Mouse (Mus musculus): ENCODE data around the gene Actn2. TPM values are rescaled to one million over a fixed set of nuclear protein-coding genes. Genes with fewer than 3 reads are reported as not detected.

The Actn2 gene
- polyA plus RNA-seq, 1 experiment from 2014 or later, result 1.6 TPM

DNA sequence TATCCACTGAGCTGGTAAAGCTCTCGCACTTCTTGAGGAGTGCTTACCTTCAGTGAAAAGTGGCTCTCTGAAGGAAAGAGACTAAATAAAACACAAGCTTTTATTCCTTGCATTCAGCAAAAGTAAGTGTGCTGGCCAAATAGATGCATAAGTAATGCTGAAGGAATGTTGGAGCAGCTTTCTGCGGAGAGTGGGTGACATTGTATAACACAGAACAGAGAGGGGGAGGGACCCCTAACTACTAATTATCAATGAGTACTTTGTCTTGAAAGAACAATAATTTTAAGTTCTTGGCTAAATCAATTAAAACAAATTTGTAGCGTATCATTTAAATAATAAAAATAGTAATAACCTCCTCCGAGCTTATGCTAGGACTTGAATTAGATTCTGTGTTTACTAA, 29.2 kb downstream of the Actn2 start:
- no peak overlapping the region for H3K4me2 ChIP-seq
- no peaks in the 10 kb centered on the region for H3K9me3 ChIP-seq
- no peaks in the 10 kb centered on the region for H3K27me3 ChIP-seq
- H3K9ac ChIP-seq, result no peak overlapping the region
- WGBS, result 63% methylated on average over 4 of the region's 4 CpGs
- H3K4me1 ChIP-seq, result 0 out of 2 replicates have a peak, but pooled peaks cover 3% of the 10 kb centered on the region
- H3K4me3 ChIP-seq (replicated peaks), result no peak overlapping the region
- no peaks in the 10 kb centered on the region for H3K36me3 ChIP-seq (replicated peaks)
- ATAC-seq (ENCODE audit: low FRiP score), result no peak
- no peak overlapping the region for H3K27ac ChIP-seq

DNA sequence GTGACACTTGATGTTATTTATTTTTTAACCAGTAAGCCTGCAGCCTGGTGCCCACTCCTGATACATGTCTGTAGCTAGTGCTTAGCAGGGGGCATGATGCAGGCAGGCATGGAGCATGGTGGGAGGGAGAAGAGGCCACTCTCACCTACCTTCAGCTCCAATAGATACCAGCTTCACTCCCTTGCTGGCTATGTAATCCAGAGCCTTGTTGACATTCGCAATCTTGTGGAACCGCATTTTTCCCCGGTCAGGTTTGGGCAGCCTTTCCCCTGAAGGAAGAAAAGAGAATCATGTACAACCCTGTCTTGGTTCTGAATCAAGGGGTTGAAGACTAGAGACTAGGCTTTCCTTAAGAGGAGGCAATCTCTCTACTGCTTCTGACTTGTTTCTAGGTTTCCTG, 31.1 kb downstream of the Actn2 start:
- Histone ChIP-seq H3K36me3 (replicated peaks) (no peaks in the 10 kb centered on the region), H3K9ac (no peak overlapping the region), H3K9me3 (no peaks in the 10 kb centered on the region), H3K4me2 (no peak overlapping the region), H3K4me1 (0 out of 2 replicates have a peak, but pooled peaks cover 3% of the 10 kb centered on the region), H3K4me3 (replicated peaks) (no peak overlapping the region), H3K27me3 (no peaks in the 10 kb centered on the region), H3K27ac (no peak overlapping the region)
- WGBS, result 97% methylated on average over 3 of the region's 3 CpGs
- ATAC-seq (ENCODE audit: low FRiP score), result no peak

DNA sequence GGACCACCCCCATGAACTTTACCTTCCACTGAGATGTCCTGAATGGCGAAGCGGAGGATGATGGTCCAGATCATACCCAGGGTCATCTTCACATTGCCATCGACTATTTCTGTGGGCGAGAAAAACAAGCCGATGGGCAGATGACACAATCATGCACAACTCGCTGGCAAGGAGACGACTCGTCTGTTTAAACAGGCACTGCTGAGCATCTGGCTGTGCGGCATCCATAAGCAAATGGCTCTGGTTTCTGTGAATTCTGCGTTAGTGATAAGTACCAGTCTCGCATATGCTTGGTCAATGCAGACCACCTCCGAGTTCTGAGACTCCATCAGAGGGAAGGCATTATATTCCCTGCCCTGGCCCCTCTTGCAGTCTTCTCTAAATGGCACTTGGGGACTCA, 31.7 kb downstream of the Actn2 start:
- Histone ChIP-seq H3K4me1 (0 out of 2 replicates have a peak, but pooled peaks cover 3% of the 10 kb centered on the region), H3K36me3 (replicated peaks) (no peaks in the 10 kb centered on the region), H3K27ac (no peak overlapping the region), H3K27me3 (no peaks in the 10 kb centered on the region), H3K9me3 (no peaks in the 10 kb centered on the region), H3K9ac (no peak overlapping the region), H3K4me2 (no peak overlapping the region), H3K4me3 (replicated peaks) (no peak overlapping the region)
- ATAC-seq (ENCODE audit: low FRiP score), result no peak
- 92% methylated on average over 12 of the region's 12 CpGs for WGBS

DNA sequence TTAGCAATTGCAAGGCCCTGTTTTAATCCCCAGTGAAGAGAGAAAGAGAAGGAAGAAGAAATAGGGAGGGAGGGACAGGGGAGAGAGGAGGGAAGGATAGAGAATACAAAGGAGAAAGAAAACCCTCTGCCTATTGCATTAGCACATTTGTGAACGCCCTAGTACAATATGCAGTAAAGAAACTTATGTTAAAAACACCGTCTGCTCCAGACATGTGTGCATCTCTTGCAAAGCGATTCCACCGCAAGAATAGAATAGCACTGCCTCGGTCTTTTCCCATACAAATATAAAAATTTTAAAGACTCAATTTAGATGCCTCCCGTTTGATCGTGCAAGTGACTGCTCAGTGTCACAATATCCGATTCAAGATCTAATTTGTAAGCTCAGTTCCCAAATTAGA, 32.1 kb downstream of the Actn2 start:
- no peak for ATAC-seq (ENCODE audit: low FRiP score)
- no peaks in the 10 kb centered on the region for H3K36me3 ChIP-seq (replicated peaks)
- no peak overlapping the region for H3K27ac ChIP-seq
- no peaks in the 10 kb centered on the region for H3K27me3 ChIP-seq
- no peak overlapping the region for H3K4me2 ChIP-seq
- H3K4me1 ChIP-seq, result 0 out of 2 replicates have a peak, but pooled peaks cover 3% of the 10 kb centered on the region
- H3K9me3 ChIP-seq, result no peaks in the 10 kb centered on the region
- H3K9ac ChIP-seq, result no peak overlapping the region
- WGBS, result 81% methylated on average over 8 of the region's 8 CpGs
- no peak overlapping the region for H3K4me3 ChIP-seq (replicated peaks)

DNA sequence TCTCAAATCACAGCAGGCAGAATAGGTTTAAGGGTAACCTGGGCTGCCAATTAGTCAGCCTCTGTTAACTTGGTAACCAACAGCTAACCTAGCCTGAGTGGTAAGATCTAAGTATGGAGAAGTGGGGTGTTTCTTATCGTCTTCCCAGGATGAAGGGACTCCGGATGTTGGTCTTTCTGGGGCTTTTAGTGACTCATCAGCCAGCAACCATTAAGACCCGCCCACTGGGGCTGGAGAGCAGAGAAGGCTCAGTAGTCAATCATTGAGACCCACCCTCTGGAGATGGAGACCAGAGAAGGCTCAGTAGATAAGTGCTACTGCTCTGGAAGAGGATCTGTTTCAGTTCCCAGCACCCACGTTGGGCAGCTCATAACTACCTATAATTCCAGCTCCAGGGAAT, 33.3 kb downstream of the Actn2 start:
- WGBS, result 86% methylated on average over 4 of the region's 4 CpGs
- H3K27ac ChIP-seq, result no peak overlapping the region
- ATAC-seq (ENCODE audit: low FRiP score), result no peak

DNA sequence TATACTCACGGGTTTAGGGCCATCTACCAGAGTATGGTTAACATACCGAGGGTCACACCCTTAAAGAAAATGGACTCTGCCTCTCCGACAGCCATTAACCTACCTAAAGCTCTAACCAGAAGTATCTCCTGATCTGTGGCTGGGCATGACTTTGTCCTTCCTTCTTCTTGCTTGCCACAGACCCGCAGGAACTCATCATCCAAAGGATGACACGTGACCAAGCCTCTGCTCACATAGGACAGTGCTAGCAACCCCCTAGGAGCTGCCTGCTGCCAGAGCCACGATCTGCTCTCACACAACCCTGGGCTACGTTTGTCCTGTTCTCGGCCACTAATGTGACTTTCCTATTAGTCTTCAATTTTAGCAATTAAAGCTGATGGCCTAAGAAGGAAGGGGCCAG, 35.0 kb downstream of the Actn2 start:
- ATAC-seq (ENCODE audit: low FRiP score), result no peak
- no peaks in the 10 kb centered on the region for H3K9me3 ChIP-seq
- H3K9ac ChIP-seq, result no peak overlapping the region
- H3K4me2 ChIP-seq, result no peak overlapping the region
- no peak overlapping the region for H3K27ac ChIP-seq
- H3K4me1 ChIP-seq, result no peaks in the 10 kb centered on the region
- 92% methylated on average over 8 of the region's 8 CpGs for WGBS
- no peaks in the 10 kb centered on the region for H3K27me3 ChIP-seq
- no peaks in the 10 kb centered on the region for H3K36me3 ChIP-seq (replicated peaks)
- H3K4me3 ChIP-seq (replicated peaks), result no peak overlapping the region

More for the DNA sequence above, 33.3 kb downstream of the Actn2 start:
- no peak overlapping the region for H3K4me2 ChIP-seq
- no peaks in the 10 kb centered on the region for H3K9me3 ChIP-seq
- no peaks in the 10 kb centered on the region for H3K36me3 ChIP-seq (replicated peaks)
- 0 out of 2 replicates have a peak, but pooled peaks cover 3% of the 10 kb centered on the region for H3K4me1 ChIP-seq
- no peaks in the 10 kb centered on the region for H3K27me3 ChIP-seq
- no peak overlapping the region for H3K9ac ChIP-seq
- no peak overlapping the region for H3K4me3 ChIP-seq (replicated peaks)

DNA sequence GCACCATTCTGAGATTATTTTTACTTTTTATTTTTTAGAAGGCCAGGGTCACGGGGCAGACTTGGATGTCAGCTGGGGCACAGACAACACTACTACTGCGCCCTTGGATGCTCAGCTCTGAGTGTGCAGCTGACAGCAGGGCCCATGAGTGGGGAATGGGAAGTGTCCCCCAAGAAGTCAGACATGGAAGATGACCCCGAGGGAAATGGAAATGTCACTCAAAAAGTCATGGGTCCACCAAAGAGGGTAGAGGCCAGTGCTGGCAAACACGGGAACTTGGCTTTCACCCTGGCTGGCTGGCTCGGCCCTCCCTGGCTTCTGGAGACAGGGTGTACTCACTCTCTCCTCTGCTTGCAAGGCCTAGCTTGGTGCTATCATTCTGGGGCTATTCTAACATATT, 35.6 kb downstream of the Actn2 start:
- Histone ChIP-seq H3K9ac (no peak overlapping the region), H3K4me1 (no peaks in the 10 kb centered on the region), H3K4me2 (no peak overlapping the region), H3K27ac (no peak overlapping the region), H3K36me3 (replicated peaks) (no peaks in the 10 kb centered on the region), H3K4me3 (replicated peaks) (no peak overlapping the region), H3K27me3 (no peaks in the 10 kb centered on the region), H3K9me3 (no peaks in the 10 kb centered on the region)
- WGBS, result 92% methylated on average over 5 of the region's 5 CpGs
- no peak for ATAC-seq (ENCODE audit: low FRiP score)

DNA sequence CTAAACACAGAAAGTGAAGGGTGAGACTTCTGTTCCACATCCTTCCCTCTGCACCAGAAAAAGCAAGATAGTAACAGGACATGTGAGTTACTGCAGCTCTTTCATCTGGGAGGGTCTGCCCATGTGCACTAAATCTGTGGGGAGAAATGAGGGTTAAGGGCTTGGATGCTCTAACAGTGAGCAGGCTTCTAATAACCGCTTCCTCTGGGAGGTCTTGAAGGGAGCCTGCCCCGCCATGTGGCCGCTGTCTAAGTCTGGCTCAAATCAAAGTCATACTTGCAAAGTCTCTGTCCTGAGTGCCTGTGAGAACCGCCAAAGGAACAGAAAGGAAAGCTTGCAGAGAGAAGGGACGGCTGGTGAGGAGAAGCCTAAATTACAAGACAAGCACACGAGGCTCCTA, 42.8 kb downstream of the Actn2 start:
- Histone ChIP-seq H3K9me3 (no peaks in the 10 kb centered on the region), H3K4me2 (no peak overlapping the region), H3K4me1 (no peaks in the 10 kb centered on the region), H3K36me3 (replicated peaks) (no peaks in the 10 kb centered on the region), H3K27me3 (no peaks in the 10 kb centered on the region), H3K4me3 (replicated peaks) (no peak overlapping the region), H3K27ac (no peak overlapping the region), H3K9ac (no peak overlapping the region)
- WGBS, result 86% methylated on average over 6 of the region's 6 CpGs
- ATAC-seq (ENCODE audit: low FRiP score), result no peak

DNA sequence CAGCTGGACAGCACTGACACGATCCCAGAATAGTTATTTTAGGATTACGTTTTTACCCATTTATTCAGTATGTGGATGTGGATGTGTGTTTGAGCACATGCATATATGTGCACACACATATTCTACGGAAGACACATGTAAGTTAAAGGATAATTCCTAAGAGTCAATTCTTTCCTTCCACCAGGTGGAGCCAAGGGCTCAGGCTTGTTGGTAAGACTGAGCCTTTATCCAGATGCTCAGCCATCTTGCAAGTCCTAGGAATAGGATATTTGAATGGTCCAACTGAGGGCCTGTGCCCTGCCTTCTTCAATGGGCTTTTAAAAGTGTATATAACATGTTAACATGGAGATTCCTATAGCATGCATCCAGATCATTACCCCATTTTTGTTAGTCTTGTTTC, 43.9 kb downstream of the Actn2 start:
- H3K4me3 ChIP-seq (replicated peaks), result no peak overlapping the region
- H3K27ac ChIP-seq, result no peak overlapping the region
- ATAC-seq (ENCODE audit: low FRiP score), result no peak
- H3K9ac ChIP-seq, result no peak overlapping the region
- H3K4me2 ChIP-seq, result no peak overlapping the region
- H3K9me3 ChIP-seq, result no peaks in the 10 kb centered on the region
- WGBS, result 94% methylated on average over 3 of the region's 3 CpGs
- H3K4me1 ChIP-seq, result no peaks in the 10 kb centered on the region
- no peaks in the 10 kb centered on the region for H3K27me3 ChIP-seq
- no peaks in the 10 kb centered on the region for H3K36me3 ChIP-seq (replicated peaks)

DNA sequence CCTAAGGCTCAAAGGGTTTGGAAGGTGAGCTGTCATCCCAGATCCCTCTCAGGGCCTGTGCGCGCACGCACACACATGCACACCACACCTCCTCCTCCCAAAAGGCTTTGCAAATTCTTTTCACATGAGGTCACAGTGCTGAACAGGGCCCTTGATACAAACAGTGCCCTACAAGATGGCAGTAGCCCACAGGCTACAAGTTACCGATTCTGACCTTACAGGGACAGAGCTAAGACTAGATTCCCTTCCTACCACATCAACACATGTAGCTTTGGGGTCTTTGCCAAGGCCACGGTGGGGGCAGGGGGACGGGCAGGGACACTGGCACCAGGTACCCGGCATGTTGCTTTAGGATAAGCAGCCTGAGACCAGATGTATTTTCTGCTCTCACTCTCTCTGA, 46.8 kb downstream of the Actn2 start:
- Histone ChIP-seq H3K27ac (no peak overlapping the region), H3K9me3 (no peaks in the 10 kb centered on the region), H3K36me3 (replicated peaks) (no peaks in the 10 kb centered on the region), H3K4me1 (no peaks in the 10 kb centered on the region), H3K27me3 (no peaks in the 10 kb centered on the region), H3K9ac (no peak overlapping the region), H3K4me2 (no peak overlapping the region), H3K4me3 (replicated peaks) (no peak overlapping the region)
- ATAC-seq (ENCODE audit: low FRiP score), result no peak
- WGBS, result 88% methylated on average over 7 of the region's 7 CpGs

DNA sequence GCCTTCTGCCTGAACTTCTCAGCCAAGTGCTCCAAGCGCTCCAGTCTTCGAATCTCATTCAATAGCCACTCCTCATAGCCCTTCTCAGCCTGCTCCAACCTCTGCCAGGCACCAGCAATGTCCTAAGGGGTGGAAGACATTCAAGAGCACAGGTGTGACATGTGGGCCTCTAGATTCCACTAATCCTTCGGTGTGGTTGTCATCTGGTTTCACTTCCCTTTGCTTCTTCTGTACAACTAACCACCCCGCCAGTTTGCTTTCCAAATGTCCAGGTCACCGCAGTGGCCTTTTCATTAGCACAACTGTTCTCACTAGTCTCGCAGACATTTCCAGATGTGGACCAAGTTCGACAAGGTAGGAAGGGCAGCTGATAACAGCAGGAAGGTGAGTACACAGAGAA, 49.9 kb downstream of the Actn2 start:
- H3K9me3 ChIP-seq, result no peaks in the 10 kb centered on the region
- H3K27ac ChIP-seq, result no peak overlapping the region
- ATAC-seq (ENCODE audit: low FRiP score), result no peak
- no peaks in the 10 kb centered on the region for H3K4me1 ChIP-seq
- no peak overlapping the region for H3K9ac ChIP-seq
- H3K4me3 ChIP-seq (replicated peaks), result no peak overlapping the region
- no peaks in the 10 kb centered on the region for H3K36me3 ChIP-seq (replicated peaks)
- no peaks in the 10 kb centered on the region for H3K27me3 ChIP-seq
- WGBS, result 87% methylated on average over 7 of the region's 7 CpGs
- no peak overlapping the region for H3K4me2 ChIP-seq

DNA sequence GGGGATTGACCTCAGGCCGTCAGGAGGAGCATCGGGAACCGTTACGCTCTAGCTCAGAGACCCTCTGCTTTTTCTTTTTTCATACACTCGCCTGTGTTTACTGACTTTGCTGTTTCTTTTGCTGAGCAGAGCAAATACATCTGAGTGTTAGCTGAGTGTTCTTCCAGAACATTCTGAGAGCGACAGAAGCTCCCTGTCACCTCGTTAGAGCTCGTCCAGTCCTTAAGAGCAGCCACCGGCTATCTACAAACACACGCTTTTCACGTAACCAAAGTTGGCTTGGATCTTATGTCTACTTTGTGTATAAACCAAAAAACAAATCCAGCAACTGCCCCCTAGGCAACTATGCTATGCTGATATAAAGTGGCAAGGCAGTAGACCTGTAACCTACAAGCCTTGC, 56.0 kb downstream of the Actn2 start:
- H3K9me3 ChIP-seq, result no peaks in the 10 kb centered on the region
- no peak overlapping the region for H3K27ac ChIP-seq
- ATAC-seq (ENCODE audit: low FRiP score), result no peak
- no peaks in the 10 kb centered on the region for H3K27me3 ChIP-seq
- no peak overlapping the region for H3K4me2 ChIP-seq
- H3K4me1 ChIP-seq, result no peaks in the 10 kb centered on the region
- 93% methylated on average over 11 of the region's 11 CpGs for WGBS
- H3K36me3 ChIP-seq (replicated peaks), result no peaks in the 10 kb centered on the region
- no peak overlapping the region for H3K4me3 ChIP-seq (replicated peaks)
- no peak overlapping the region for H3K9ac ChIP-seq

DNA sequence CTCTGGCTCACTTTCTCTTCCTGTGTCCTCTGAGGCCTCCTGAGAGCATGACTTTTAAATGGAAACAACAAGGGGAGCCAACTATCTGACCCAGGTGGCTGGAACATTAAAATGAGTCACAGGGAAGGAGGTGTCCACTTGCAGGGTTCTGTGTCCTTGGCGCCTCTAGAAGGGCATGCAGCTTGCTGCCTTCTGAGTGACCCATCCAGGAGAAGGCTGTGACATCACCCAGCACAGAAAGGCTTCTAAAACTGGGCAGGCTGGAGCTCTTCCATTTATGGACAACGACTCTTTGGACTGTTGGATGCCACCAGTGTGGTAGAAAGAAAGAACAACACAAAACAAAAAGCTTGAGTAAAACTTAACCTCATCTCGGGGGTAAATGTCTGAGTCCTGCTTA, 56.7 kb downstream of the Actn2 start:
- H3K27ac ChIP-seq, result no peak overlapping the region
- H3K36me3 ChIP-seq (replicated peaks), result no peaks in the 10 kb centered on the region
- 87% methylated on average over 3 of the region's 3 CpGs for WGBS
- H3K27me3 ChIP-seq, result no peaks in the 10 kb centered on the region
- no peak overlapping the region for H3K4me3 ChIP-seq (replicated peaks)
- H3K9ac ChIP-seq, result no peak overlapping the region
- H3K4me2 ChIP-seq, result no peak overlapping the region
- no peak for ATAC-seq (ENCODE audit: low FRiP score)
- no peaks in the 10 kb centered on the region for H3K4me1 ChIP-seq
- no peaks in the 10 kb centered on the region for H3K9me3 ChIP-seq

DNA sequence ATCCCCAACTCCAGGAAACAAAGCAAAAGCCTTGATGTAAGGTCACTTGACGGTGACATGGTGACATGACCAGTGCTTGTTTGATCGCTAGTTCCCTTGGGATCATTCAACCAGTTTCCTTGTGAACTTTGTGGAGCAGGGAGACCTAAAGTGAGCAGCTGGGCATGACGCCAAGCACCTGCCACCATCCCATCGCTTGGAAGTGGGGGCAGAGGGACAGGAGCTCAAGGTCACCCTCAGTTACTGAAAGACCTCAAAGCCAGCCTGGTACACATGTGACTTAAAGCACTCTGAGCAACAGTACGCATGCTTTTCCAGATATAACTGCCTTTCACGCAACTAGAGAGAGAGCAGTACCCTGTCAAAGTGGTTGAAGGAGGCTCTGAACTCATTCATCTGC, 65.8 kb downstream of the Actn2 start:
- Histone ChIP-seq H3K9ac (no peak overlapping the region), H3K9me3 (no peaks in the 10 kb centered on the region), H3K4me1 (no peaks in the 10 kb centered on the region), H3K4me3 (replicated peaks) (no peak overlapping the region), H3K4me2 (no peak overlapping the region), H3K36me3 (replicated peaks) (no peaks in the 10 kb centered on the region), H3K27ac (no peak overlapping the region), H3K27me3 (no peaks in the 10 kb centered on the region)
- WGBS, result 88% methylated on average over 6 of the region's 6 CpGs
- no peak for ATAC-seq (ENCODE audit: low FRiP score)

Measured in forebrain, embryonic 12.5 days (tissue).